Mouse (Mus musculus) spleen, postnatal 4 days (tissue): ENCODE measurements around the gene Apobec3.
"Not testable (repeated sequence)": the region's sequence is repeated elsewhere in the genome, so short reads cannot be mapped to it uniquely, and the experiment has no call there.

Source experiments
- DNase-seq, 2 experiments: peaks; one replicate each; pipeline ENCODE4 v3.0.0; 2022; ENCODE audit warnings: low spot score in 2 of 2

The Apobec3 gene

GRCm38 (mm10) chr15:79928316-79928715 lies 36.9 kb downstream of the Apobec3 start:
- DNase-seq, result no peak

DNA sequence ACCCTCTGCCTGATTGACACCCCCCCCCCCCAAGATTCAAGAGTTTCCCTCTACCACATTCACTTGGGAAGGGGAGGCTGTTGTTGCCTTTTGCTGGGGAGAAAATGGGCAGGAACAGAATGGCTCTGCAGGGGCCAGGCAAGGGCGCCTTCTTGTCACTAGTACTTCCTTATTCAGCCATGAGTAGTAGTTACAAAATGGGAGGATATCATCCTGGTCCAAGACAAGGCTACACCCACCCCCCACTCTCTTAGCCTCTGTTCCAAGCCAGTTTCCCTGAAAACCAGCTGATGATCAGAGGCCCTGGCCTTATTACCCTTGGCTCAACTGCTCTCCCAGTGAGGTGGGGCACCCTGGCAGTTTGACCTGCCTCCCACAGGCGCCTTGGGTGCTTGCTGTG lies 37.3 kb downstream of the Apobec3 start:
- no peak for DNase-seq

DNA sequence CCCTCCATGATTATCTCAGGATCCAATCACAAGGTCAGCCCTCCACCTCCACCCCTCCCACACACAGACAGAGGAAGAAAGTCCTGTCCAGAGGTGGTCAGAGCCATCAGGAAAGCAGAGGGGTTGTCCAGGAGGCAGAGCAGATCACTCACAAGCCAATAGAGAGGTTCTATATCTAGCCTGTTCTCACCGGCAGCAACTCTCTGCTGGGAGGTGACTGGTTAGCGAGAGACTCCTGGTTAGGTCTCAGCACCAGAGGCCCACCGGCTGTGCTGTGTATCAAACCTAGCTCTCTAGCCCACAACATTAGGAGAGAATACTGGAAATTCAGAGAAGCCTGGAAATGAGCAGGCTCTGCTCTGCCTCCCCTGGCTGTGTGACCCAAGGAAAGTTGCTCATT lies 38.3 kb downstream of the Apobec3 start:
- no peak for DNase-seq

DNA sequence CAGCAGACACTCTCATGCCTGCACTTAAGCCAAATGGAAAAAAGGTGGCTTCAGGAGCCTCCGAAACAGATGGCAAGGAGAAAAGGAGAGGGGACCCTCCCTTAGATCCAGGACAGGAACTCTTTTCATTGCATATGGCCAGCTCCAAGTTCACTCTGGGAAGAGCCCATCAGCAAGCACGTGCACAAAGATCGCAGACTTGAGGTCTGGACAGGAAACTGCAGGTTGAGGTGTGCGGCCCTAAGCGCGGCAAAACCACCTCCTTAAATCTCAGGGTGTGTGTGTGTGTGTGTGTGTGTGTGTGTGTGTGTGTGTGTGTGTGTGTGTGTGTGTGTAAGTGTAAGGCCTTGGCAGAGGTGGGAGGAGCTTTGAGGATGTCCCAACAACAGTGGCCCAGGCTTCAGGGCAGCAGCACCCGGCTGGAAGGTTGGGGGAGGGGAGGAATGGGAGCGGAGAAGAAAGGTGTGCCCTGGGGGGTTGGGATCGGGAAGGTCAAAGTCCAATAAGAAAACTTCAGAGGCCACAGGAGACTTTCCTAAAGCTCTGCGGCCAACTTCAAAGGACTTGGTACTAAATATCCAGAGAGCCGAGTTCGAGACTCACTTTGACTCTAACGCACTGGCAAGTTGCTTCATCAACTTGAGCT lies 40.2 kb downstream of the Apobec3 start:
- DNase-seq, result no peak

DNA sequence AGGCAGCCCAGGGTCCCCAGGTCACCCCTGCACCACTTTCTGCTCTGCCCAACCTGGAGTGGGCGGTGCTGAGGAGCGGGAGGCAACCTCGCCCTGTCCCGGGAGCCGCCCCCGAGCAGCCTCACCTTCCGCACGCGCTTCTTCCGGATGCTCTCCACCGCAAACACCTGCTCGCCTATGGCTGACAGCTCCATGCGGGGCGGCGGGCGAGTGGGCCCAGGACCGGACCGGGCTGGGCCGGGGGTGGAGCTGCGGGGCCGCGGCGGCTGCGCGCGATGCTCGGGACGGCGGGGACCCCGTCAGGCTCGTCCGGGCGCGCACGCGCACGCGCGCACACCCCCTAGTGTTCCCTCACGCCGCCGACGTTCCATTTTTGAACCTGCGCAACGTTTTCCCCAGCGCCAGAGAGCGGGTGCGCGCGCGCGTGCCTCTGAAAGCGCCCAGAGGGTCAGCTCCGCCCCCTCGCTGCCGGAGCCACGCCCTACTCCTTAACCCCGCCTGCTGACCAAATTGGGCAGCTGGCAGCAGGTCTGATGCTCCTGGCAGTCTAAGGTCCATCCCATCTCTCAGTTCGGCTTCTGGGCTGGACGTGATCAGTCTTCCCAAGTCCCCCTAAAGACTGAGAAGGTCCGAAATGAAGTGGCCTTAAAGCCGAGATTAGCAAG lies 41.0 kb downstream of the Apobec3 start:
- peak; percentile 91 to 95 for DNase-seq

GRCm38 (mm10) chr15:79933052-79933669 lies 41.7 kb downstream of the Apobec3 start:
- no peak for DNase-seq

- DNase-seq, result no peak
These were observed 42.4 kb downstream of the Apobec3 start for GRCm38 (mm10) chr15:79933670-79934514.

DNA sequence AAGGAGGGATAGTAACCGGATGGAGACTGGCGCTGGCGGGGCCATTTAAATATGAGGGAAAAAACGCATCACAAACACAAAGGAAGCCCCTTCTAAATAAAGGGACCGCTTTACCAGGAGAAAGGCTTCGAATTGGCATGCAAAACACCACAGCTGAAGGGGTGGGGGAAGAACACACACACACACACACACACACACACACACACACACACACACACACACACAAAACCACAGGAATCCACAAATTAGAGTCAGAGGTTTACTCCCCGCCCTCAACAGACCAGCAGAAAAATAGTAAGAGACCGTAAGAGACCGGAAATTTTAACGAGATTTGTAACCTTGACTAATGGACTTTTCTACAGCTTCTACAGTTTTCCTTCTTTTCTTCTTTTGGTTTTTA lies 43.3 kb downstream of the Apobec3 start:
- no peak for DNase-seq

GRCm38 (mm10) chr15:79935654-79936373 lies 44.4 kb downstream of the Apobec3 start:
- DNase-seq, result no peak

- no peak for DNase-seq
These were observed 44.9 kb downstream of the Apobec3 start for GRCm38 (mm10) chr15:79936374-79936751.

GRCm38 (mm10) chr15:79939020-79939419 lies 47.6 kb downstream of the Apobec3 start:
- DNase-seq, result no peak

- DNase-seq, result not testable (repeated sequence)
These were observed 48.0 kb downstream of the Apobec3 start for GRCm38 (mm10) chr15:79939501-79939900.

GRCm38 (mm10) chr15:79939913-79940312 lies 48.5 kb downstream of the Apobec3 start:
- no peak for DNase-seq

GRCm38 (mm10) chr15:79940932-79941331 lies 49.5 kb downstream of the Apobec3 start:
- peak in 1 of 2 experiments; percentile 78 for DNase-seq

DNA sequence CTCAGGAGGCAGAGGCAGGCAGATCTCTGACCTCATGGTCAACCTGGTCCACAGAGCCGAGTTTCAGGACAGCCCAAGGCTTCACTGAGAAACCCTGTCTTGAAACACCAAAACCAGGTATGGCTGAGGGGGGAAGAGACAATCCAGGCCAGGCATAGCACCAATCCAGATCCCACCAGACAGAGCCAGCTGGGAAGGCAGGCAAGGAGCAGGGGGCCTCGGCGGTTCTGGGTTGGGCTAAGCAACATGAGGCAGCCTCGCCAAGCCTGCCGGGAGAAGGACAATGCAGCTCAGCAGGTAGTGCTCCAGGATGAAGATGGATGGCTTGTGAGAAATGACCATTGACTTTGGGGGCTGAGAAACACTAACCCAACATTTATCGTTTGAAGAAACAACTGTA lies 51.1 kb downstream of the Apobec3 start:
- DNase-seq, result no peak

DNA sequence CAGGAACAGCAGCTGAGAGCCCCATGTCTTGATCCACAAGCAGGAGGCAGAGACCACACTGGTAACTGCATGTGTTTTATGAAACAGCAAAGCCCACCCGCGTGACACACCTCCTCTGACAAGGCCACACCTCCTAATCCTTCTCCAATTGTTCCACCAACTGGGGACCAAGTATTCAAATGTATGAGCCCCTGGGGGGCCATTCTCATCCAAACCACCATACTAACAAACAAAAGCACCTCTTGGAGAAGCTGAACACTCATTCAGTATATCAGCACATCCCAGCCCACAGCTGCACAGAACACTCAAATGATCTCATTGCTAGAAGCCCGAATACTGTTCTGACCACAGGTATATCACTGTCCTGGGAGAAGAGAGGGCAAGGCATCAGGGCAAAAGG lies 52.1 kb downstream of the Apobec3 start:
- DNase-seq, result no peak

GRCm38 (mm10) chr15:79944948-79945347 lies 53.5 kb downstream of the Apobec3 start:
- no peak for DNase-seq

DNA sequence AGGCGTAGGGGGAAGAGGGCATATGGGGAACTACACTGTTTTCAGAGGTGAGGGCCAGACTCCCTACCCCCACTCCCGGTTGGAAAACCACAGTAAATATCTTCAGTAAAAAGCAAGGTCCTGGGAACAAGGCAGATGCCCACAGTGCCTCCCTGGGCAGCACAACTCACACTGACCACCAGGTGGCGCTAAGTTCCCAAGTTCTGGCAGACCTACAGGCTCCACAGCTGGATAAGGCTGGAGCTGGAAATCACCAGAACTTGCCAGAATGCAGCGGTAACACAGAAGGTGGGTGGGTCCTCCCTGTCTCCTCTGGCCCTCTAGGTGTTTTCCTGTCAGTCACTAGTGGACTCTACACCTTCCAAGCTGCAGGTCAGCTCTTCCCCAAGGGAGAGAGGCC lies 54.6 kb downstream of the Apobec3 start:
- peak; percentile 84 to 96 for DNase-seq

- DNase-seq, result no peak
These were observed 55.3 kb downstream of the Apobec3 start for GRCm38 (mm10) chr15:79946790-79947189.

DNA sequence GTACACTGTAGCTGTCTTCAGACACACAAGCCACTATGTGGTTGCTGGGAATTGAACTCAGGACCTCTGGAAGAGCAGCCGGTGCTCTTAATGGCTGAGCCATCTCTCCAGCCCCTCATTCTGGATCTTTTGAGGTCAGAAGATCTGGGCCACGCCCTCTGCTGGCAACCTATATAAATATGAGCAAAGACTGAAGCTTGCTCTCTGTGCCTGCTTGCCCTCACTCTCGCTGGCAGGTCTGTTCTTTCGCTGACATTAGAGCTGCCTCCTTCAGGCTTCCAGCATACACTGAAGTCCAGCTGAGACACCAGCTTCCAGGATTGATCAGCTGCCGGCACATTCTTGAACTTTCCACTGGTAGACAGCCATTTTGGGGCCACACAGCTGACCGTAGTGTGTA lies 56.2 kb downstream of the Apobec3 start:
- no peak for DNase-seq

DNA sequence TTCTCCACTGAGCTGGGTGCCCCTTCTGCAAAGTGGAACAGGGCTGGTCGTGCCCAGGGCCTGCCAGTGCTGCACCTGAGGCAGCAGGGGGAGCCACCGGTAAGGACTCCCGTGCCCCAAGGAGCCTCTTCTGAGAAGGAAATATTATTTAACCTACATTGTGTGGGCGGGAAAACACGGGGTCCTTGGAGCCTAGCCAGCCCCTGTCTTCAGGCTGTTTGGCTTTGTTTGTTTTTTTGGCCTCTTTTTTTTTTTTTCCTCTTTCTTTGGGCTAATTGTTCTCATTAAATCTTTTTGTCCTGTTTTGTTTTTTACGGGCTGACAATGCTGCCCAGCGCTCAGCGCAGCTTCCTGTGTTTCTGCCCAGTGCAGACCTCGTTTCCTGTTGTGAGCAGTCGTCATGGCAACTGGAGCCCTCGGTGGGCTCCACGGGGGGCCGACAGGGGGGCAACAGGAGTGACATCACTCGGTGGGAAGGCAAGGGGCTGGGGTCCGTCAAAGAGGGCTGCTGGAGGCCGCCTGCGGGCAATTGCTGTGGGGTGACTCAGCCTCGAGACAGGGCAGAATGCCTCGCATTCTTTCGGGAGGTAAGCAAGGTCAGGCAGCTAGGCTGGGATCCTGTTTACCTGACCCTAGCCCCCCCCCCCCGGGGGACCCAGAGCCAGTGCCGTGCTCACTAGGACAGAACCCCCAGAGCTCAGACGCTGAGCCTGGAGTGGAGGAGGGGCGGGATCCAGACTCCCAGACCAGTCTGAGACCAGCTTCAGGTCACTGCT lies 59.0 kb downstream of the Apobec3 start:
- peak; percentile 48 to 81 for DNase-seq
